Mouse (Mus musculus) E14TG2a.4 (cell line): ENCODE data around the gene Fam3b.

Source experiments
- H3K27me3 ChIP-seq: 2 replicates; pipeline ENCODE4 v1.6.1; 2014; ENCODE audit warnings: low read length, control low read depth; ENCODE audit not compliant: insufficient read depth
- H3K36me3 ChIP-seq: 2 replicates; pipeline ENCODE4 v1.6.1; 2014; ENCODE audit warnings: low read length, control low read depth; ENCODE audit not compliant: insufficient read depth
- H3K4me1 ChIP-seq: replicated peaks from 2 replicates; pipeline ENCODE4 v1.6.1; 2014; ENCODE audit warnings: low read depth, low read length, control low read depth
- H3K4me3 ChIP-seq: replicated peaks from 2 replicates; pipeline ENCODE4 v1.5.1; 2014; ENCODE audit warnings: mild to moderate bottlenecking, low read length
- H3K9me3 ChIP-seq: 2 replicates; pipeline ENCODE4 v1.6.1; 2014; ENCODE audit warnings: low read length, control low read depth
- CTCF ChIP-seq: conservative IDR thresholded peaks from 2 replicates; pipeline ENCODE4 v1.5.1; 2014; ENCODE audit warnings: low read length
- NANOG ChIP-seq: IDR thresholded peaks from 2 replicates; pipeline ENCODE4 v1.6.1; 2014; ENCODE audit warnings: borderline replicate concordance, low read length, mixed read lengths
- POU5F1 ChIP-seq: IDR thresholded peaks from 2 replicates; pipeline ENCODE4 v1.6.1; 2014; ENCODE audit warnings: low read length, borderline replicate concordance

Gene Fam3b

DNA sequence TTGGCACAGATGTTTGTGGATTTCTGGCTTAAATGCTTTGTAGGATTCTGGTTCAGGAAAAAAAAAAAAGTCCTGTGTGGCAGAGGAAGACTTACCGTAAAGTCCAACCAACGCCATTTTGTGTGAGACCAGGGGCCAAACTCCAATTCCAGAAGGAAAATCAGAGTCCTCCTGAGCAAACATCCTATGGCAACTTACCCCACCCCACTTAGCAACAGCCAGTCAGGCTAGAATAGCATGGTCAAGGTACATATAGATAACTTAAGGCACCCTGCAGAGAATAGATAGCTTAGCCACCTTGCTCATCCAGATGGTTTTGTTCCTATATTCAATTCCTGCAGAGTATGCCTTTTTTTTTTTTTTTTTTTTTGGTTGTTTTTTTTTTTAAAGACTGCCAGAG lies 14.6 kb upstream of the Fam3b start:
- H3K4me3 ChIP-seq = no peak overlapping the region
- TF ChIP-seq CTCF = no peak
- TF ChIP-seq NANOG = no peak
- TF ChIP-seq POU5F1 = no peak
- peaks cover 22% of the 10 kb centered on the region for H3K9me3 ChIP-seq
- no peaks in the 10 kb centered on the region; the same call in 1 of the 2 replicates for H3K4me1 ChIP-seq
- H3K27me3 ChIP-seq = no peaks in the 10 kb centered on the region
- no peaks in the 10 kb centered on the region for H3K36me3 ChIP-seq

DNA sequence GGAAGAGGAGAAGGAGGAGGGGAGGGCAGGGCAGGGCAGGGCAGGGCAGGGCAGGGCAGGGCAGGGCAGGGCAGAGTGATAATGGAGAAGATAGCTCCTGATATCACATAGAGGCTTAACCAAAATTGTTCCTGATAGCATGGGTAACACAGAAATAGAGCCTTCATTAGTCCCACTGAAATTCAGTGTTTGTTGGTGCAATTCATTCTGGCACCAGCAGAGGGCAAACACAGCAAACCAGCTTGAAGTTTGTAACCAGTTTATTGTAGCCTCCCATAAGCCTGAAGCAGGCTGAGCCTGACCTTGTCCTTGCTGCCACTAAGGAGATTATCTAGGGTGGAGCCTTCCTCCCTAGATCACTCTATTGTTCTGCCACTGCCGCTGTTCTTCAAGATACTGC lies 8.4 kb upstream of the Fam3b start:
- Histone ChIP-seq H3K9me3 (peaks cover 20% of the 10 kb centered on the region), H3K4me3 (no peak overlapping the region), H3K4me1 (peaks cover 7% of the 10 kb centered on the region), H3K27me3 (no peaks in the 10 kb centered on the region), H3K36me3 (no peaks in the 10 kb centered on the region)
- TF ChIP-seq NANOG (no peak), POU5F1 (no peak), CTCF (peak; percentile 60)

DNA sequence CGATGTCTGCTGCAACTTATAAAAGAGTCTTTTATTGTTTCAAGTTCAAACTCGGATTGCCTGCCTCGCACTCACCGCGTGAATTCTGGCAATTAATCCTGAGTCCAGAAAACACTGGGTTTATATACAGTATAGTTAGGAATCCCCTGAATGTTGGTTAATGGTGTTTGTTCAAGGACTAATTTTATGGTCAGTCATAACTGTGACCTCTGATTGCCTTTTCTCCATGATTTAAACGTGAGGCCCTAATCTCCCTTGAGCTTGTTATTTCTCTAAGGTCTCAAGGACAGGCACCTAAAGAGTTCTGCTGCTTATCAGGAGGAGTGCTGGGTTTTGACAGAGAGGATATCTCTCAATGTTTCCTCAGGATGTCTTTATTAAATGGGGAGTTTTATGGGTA lies 7.4 kb upstream of the Fam3b start:
- Histone ChIP-seq H3K4me1 (peaks cover 7% of the 10 kb centered on the region), H3K36me3 (no peaks in the 10 kb centered on the region), H3K4me3 (no peak overlapping the region), H3K27me3 (no peaks in the 10 kb centered on the region), H3K9me3 (peaks cover 20% of the 10 kb centered on the region)
- TF ChIP-seq NANOG (no peak), CTCF (no peak), POU5F1 (no peak)

DNA sequence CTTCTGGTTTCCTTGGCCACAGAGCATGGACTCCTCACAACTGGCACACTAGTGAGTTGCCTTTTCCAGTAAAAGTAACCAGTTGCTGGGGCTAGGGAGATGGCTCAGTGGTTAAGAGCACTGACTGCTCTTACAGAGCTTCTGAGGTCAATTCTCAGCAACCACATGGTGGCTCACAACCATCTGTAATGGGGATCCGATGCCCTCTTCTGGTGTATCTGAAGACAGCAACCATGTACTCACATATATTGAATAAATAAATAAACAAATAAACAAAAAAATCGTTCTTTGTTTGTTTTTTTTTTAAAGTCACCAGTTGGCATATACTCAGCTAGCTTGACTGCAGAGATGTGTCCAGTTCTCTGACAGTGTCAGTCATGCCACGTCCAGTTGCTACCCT lies 1.7 kb upstream of the Fam3b start:
- Histone ChIP-seq H3K4me1 (peaks cover 7% of the 10 kb centered on the region; the same call in 1 of the 2 replicates), H3K36me3 (no peaks in the 10 kb centered on the region), H3K4me3 (no peak overlapping the region), H3K27me3 (peaks cover 13% of the 10 kb centered on the region), H3K9me3 (no peaks in the 10 kb centered on the region)
- TF ChIP-seq NANOG = no peak
- TF ChIP-seq POU5F1 = no peak
- 0 out of 2 replicates have a peak, but pooled peaks have one; percentile 11 for TF ChIP-seq CTCF

DNA sequence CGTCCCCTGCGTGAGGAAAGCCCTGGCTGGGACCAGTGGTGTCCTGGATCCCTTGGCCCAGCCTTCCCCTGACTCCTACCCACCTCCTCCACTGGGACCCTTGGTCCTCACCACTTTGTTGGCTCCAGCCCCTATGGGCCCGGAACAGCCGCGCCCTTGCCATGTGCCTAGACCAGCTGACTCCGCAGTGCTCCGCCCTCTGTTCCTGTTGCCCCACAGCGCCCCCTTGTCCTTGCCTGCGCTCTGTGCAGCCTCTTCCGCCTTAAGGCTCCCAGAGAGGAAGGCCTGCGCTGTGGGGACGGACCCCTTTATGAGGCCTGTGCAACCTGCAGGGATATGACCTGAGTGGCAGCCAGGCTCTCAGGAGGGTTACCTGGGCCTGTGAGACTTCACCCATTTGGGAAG lies 2.3 kb downstream of the Fam3b start:
- Histone ChIP-seq H3K4me3 (peak overlapping the region; percentile 13; the same call in 1 of the 2 replicates), H3K4me1 (peaks cover 7% of the 10 kb centered on the region; the same call in 1 of the 2 replicates), H3K36me3 (no peaks in the 10 kb centered on the region), H3K27me3 (peaks cover 23% of the 10 kb centered on the region), H3K9me3 (no peaks in the 10 kb centered on the region)
- no peak for TF ChIP-seq NANOG
- peak; percentile 44 for TF ChIP-seq CTCF

DNA sequence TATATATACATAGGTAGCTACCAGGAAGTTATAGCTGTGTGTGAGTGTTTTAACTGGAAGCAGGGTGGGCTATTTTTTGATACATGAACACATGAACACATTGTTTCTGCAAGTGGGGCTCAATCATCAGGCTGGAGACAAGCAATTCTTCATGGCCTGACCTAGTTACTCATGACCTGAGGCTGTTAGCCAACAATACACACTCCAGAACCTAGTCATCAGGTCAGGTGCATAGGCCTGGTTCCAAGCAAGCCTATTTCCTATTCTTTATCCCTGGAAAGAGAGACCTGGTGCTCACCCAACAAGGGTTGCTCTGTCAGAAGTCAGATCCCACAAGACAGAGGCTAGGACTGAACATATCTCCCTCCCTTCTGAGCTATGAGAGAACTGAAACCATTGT lies 3.1 kb downstream of the Fam3b start:
- H3K9me3 ChIP-seq = no peaks in the 10 kb centered on the region
- no peaks in the 10 kb centered on the region for H3K36me3 ChIP-seq
- H3K27me3 ChIP-seq = peaks cover 23% of the 10 kb centered on the region
- H3K4me3 ChIP-seq = no peak overlapping the region
- TF ChIP-seq NANOG = no peak
- no peak for TF ChIP-seq POU5F1
- no peak for TF ChIP-seq CTCF
- H3K4me1 ChIP-seq = peaks cover 7% of the 10 kb centered on the region; the same call in 1 of the 2 replicates

DNA sequence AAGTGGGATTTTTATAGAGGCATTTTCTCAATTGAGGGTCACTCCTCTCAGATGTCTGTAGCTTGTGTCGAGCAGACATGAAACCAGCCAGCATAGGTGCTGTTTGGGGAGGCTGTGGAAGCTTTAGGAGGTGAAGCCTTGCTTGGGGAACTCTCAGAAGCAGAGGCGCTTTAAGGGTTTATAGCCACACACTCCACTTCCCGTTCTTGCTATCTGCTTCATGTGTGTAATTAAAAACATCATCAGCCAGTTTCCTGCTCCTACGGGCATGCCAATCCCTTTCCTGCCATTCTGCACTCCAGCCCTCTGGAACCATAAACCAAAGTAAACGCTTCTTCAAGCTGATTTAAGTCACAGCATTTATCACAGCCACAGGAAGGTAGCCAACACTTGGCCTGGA lies 3.8 kb downstream of the Fam3b start:
- Histone ChIP-seq H3K4me3 (no peak overlapping the region), H3K36me3 (no peaks in the 10 kb centered on the region), H3K9me3 (no peaks in the 10 kb centered on the region), H3K4me1 (peaks cover 7% of the 10 kb centered on the region; the same call in 1 of the 2 replicates), H3K27me3 (peaks cover 23% of the 10 kb centered on the region)
- no peak for TF ChIP-seq NANOG
- TF ChIP-seq CTCF = no peak

DNA sequence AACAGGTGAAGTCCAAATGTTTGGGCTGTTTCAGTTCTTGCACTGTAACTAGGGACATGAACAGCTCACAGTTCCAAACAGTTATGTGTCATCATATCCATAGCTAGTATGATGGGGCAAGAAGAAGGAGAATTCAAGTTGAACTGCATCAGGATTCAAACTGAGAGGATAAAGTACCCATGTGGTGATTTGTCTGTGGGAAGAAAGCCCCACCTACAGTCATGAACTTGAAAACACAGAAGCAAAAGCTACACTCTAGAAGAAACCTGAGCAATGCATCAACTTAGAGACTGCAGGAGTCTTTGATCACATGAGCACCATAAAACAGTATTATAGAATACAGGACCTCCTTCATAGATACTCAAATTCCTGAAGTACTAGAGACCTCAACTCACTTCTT lies 6.8 kb downstream of the Fam3b start:
- peaks cover 16% of the 10 kb centered on the region for H3K9me3 ChIP-seq
- H3K4me3 ChIP-seq = no peak overlapping the region
- H3K36me3 ChIP-seq = no peaks in the 10 kb centered on the region
- peaks cover 7% of the 10 kb centered on the region; the same call in 1 of the 2 replicates for H3K4me1 ChIP-seq
- TF ChIP-seq NANOG (no peak), POU5F1 (no peak), CTCF (no peak)
- H3K27me3 ChIP-seq = peaks cover 23% of the 10 kb centered on the region

DNA sequence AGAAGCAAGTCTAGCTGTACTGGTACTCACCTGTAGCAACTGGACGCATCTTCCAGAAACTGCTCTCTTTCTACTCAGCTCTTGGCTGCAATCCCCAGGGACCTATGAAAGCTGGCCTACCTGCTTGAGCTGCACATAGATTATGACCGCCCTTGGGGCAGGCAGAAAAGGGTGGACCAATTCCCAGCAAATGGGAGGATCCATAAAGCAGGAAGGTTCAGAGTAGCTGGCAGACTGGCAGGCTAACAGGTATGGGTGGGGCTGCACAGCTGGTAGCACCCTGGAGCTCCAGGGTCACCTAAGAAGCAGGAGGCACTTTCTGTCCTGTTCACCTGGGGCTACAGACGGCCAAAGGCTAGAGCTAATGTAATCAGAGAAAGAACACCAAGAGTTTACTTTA lies 9.8 kb downstream of the Fam3b start:
- no peaks in the 10 kb centered on the region for H3K27me3 ChIP-seq
- no peaks in the 10 kb centered on the region for H3K36me3 ChIP-seq
- H3K4me1 ChIP-seq = no peaks in the 10 kb centered on the region
- peaks cover 40% of the 10 kb centered on the region for H3K9me3 ChIP-seq
- TF ChIP-seq NANOG (no peak), POU5F1 (no peak), CTCF (no peak)
- H3K4me3 ChIP-seq = no peak overlapping the region
